Mouse (Mus musculus) yolk sac, embryonic 10.5 days (tissue): ENCODE measurements around the gene Gdf15.

ENCODE experiments used
- DNase-seq: peaks from one replicate; pipeline ENCODE4 v3.0.0-alpha.2; 2017; ENCODE audit warnings: low spot score

The Gdf15 gene

GRCm38 (mm10) chr8:70657214-70657613, 25.0 kb upstream of the Gdf15 start:
- DNase-seq = no peak

DNA sequence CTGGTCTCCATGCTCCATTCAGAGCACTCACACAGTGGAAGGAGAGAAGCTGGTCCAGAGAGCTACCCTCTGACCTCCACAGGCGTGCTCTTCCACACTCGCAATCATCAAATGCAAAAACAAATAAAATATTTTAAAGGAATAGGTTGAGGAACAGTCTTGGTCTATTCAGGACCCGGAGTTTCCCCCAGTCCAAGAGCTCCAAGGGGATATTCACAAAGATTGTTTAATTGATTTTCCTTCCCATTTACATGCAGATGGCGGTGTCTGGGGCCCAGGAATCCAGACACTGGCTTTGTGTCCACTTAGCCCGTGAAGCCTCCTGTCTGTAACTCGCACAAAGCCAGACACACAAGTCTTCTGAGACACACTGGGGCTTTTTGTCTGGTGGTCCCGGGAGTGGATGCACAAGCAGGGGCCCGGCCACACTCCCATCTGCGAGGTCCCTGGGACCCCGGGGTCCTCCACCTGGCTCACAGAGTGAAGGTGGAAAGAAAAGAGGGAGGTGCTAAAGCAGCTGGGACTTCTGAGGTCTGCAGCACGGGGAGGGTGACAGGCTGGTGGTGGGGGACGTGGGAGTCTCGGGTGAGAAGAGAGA, 24.0 kb upstream of the Gdf15 start:
- no peak for DNase-seq

- DNase-seq = no peak
These were observed 23.2 kb upstream of the Gdf15 start for GRCm38 (mm10) chr8:70655469-70655868.

- no peak for DNase-seq
These were observed 21.9 kb upstream of the Gdf15 start for GRCm38 (mm10) chr8:70654121-70654520.

- DNase-seq = peak; percentile 68
These were observed 21.0 kb upstream of the Gdf15 start for GRCm38 (mm10) chr8:70653226-70653625.

GRCm38 (mm10) chr8:70650351-70650750, 18.1 kb upstream of the Gdf15 start:
- no peak for DNase-seq

DNA sequence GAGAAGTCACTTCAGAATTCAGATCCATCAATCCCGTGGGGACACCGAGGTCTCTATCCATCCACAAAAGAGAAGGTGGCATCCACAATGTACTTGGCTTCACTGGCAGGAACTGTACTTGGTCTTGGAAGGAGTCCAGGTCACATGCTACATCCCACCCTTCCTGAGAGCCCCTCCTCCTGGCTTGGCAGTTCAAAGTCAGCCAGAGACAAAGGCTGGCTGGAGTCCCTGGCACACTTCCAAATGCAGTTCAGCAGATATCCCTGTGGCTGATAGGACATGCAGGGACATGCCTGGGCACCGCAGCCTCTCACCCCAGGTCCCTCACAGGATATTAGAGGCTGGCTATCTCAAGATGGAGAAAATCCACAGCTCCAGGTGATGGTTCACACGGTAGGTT, 17.1 kb upstream of the Gdf15 start:
- DNase-seq = peak; percentile 61

GRCm38 (mm10) chr8:70648921-70649320, 16.7 kb upstream of the Gdf15 start:
- no peak for DNase-seq

DNA sequence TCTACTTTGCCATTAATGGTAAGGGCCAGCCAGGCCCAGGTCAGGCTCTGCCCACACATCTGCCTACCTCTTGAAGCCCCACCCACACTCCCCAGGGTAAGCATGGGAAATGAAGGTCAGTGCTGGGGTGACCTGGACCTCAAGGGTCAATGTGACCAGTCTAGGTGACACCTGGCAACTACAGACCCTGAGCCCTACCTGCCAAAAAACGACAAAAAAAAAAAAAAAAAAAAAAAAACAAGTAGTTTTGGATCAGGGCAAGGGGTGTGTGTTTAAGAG, 15.8 kb upstream of the Gdf15 start:
- DNase-seq = no peak

GRCm38 (mm10) chr8:70647343-70648163, 15.3 kb upstream of the Gdf15 start:
- peak; percentile 66 for DNase-seq

DNA sequence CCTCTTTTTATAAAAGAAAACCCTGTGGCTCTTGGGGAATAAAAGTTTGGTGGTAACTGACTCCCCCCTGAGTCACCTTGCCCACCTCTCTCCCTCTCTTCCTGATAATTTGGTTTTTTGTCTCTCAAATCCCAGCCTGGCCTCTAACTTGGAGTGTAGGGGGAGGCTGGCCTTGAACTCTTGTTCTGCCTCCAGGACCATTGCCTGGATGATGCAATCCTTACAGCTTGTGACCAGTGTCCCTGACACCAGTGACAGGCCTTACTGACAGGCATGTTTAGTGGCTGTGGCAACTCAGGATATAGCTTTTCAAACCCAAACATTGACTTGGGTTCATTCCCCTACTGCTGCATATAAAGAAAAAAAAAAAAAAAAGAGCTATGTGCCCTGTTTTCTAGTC, 14.5 kb upstream of the Gdf15 start:
- no peak for DNase-seq

GRCm38 (mm10) chr8:70646369-70646768, 14.1 kb upstream of the Gdf15 start:
- DNase-seq = no peak

DNA sequence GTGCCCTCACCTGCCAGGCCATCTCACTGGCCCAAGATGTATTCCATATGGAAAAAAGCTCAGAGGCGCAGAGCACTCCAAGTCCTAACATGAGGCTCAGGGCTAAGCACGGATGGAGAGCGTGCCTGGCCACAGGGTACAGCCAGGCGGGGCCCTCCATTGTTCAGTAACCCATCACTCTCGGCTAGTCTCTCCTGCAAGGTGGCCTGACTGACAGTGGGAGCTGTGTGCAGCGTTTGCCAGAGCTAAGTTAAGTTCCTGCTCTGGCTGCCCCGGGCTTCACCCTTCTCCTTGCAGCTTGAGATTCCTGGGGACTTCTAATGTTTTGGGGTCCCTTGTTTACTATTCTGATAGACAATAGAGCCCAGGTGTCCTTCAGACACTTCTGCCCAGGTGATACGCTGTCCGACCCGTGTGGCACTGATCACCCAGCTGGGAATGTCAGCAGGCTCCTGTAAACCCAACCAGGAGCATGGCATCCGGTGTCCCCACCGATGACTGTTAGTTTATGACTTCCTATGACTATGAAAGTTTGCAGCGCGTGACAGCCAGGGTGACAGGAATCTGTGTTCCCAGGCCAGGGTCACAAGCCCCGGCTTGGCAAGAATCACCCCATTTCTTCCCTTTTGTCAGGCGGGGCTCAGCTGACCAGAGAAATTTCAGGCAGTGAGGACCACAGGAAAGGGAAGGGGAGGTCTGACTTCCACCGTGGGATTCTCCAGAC, 13.4 kb upstream of the Gdf15 start:
- no peak for DNase-seq

- no peak for DNase-seq
These were observed 11.8 kb upstream of the Gdf15 start for GRCm38 (mm10) chr8:70644065-70644464.

DNA sequence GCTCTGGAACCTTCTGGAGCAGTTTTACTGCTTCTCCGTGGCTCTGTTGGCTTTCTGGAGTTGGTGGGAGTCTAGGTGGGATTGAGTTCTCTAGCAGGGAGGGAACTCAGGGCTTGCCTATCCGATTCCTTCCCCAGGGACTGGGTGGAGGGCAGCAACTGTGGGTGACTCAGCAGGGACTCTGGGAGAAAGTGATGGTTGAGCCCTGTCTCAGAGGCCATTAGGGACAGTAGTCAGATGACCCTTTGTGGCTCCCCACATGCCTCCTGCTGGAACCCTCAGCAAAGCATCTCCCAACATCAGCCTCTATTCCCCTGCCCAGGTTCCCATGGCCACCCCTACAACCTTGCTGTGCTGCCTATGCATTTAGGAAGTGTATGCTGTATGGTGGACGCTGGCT, 10.8 kb upstream of the Gdf15 start:
- no peak for DNase-seq

GRCm38 (mm10) chr8:70638752-70639151, 6.5 kb upstream of the Gdf15 start:
- no peak for DNase-seq

DNA sequence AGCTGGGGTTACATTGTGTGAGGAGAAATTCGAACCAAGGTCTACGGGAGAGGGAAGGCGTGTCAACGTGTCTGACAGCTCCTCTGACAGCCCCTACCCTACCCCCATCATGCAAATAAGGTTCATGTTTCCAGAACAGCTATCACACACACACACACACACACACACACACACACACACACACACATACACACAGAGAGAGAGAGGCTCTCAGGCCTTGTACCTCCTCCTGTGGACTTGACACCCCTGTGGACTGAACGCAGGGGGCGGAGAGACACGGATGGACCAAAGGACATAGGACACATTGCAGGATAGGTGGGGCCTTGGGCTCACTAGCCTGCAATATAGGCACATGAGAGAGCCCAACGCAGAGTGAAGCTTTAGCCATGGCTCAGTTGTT, 4.6 kb upstream of the Gdf15 start:
- DNase-seq = peak; percentile 52

DNA sequence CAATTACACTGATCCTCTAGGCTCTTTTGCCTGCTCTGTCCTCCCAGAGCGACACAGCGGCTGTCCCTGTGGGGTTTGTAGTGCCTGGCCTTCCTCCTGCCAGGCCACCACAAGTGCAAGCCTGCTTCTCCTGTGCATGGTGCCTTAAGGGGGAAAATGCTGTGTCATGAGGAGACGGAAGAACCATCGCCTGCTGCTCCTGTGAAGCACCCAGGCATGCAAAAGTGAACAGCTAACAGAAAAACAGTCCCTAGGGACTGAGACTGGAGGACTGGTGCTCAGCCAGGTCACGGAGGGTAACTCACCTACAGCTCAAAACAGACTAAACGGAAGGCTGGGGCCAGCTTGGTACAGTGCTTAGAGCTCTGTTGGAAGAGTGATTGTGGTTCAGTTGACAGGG, 3.3 kb upstream of the Gdf15 start:
- peak; percentile 54 for DNase-seq

DNA sequence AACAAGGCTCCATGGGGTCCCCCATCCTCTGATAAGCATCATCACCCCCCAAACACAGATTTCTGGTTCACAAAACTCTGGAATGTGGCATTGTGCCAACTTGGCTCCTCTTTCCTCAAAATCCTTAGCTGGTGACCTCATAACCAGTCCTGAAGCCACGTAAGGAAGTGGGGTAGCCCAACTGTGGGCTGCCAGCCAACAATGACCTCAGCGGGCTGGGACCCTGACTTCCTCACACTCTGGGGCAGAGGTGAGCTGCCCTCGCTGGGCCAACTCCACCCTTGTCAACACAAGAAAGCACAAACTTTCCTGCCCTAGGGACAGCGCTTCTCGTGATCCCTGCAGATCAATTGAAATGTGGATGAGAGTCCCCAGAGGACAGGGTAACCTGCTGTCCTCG, 1.8 kb upstream of the Gdf15 start:
- no peak for DNase-seq

DNA sequence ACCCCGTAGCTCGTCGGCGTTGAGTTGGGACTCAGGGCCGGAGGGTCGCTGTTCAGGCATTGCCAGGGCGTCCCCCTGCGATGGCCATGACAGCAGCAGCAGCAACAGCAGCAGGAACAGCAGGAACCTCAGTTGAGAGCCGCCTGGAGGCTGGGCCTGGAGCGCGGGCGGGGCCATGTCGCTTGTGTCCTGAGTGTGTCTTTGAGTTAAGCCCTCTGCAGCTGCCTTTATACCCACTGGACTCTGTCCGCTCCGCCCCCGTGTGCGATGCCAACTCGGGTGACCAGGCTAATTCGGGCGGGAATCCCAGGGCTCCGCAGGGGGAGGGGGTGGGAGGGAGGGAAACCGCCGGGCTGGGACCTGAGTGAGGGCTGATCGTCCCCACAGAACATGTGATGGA, 820 bp downstream of the Gdf15 start:
- DNase-seq = peak; percentile 71

DNA sequence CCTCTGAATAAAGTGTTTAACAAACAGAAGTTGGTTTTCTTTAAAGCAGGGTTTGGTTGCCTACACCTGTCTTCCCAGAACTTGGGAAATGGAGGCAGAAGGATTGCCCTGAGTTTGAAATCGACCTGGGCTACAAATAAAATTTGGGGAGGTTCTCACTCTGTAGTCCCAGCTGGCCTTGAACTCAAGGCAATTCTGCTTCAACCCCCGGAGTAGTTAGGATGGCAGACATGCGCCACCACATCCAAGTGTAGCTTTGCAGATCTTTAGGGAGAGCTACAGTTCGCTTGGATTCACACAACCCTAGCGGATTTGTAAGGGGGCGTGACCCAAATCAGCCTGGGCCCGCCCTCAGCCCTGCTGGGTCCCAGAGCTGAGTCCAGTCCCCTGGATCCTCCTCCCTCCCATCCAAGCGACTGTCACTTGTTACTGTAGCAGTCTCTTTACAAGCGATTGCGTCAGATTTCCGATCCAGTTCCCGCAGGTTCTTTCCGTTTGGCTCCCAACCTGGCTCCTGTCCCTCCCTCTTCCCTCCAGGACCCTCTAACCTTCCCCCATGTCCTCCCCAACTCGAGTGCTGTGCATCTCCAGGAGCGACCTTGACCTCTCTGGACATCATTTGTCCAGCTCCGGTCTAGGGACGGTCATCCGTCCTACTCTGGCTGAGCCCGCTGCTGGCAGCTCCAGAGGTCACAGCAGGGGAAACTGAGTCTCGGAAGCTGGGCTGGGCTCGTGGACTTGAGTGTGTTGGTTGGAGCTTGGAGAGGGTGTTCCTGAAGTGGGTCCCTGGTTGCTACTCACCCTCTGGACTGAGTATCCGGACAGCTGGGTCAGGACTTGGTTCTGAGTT, 1.5 kb downstream of the Gdf15 start:
- peak; percentile 83 for DNase-seq
